Mouse (Mus musculus) hindbrain, embryonic 13.5 days (tissue): Measurements from ENCODE around the gene Manbal. TPM values are rescaled to one million over a fixed set of nuclear protein-coding genes. Genes with fewer than 3 reads are reported as not detected.

ENCODE experiments used
- ATAC-seq: fragments of 200-750 bp; cut with Nextera tagmentation; 2 replicates; pipeline ENCODE4 v1.8.0; 2017; ENCODE audit warnings: moderate TSS enrichment; ENCODE audit not compliant: low FRiP score
- H3K27ac ChIP-seq: fragments of 300-500 bp; sonication (generic); 2 replicates; pipeline ENCODE4 v1.5.1; 2015; ENCODE audit warnings: inconsistent platforms, mild to moderate bottlenecking, moderate library complexity
- H3K27me3 ChIP-seq: fragments of 300-500 bp; sonication (generic); 2 replicates; pipeline ENCODE4 v1.6.1; 2015; ENCODE audit warnings: mild to moderate bottlenecking, inconsistent platforms
- H3K36me3 ChIP-seq: fragments of 300-500 bp; sonication (generic); 2 replicates; pipeline ENCODE4 v1.6.1; 2015; ENCODE audit warnings: mild to moderate bottlenecking, inconsistent platforms
- H3K4me1 ChIP-seq: fragments of 300-500 bp; sonication (generic); replicated peaks from 2 replicates; pipeline ENCODE4 v1.6.1; 2015; ENCODE audit warnings: inconsistent platforms
- H3K4me2 ChIP-seq: fragments of 300-500 bp; sonication (generic); 2 replicates; pipeline ENCODE4 v1.6.1; 2015; ENCODE audit warnings: inconsistent platforms, mild to moderate bottlenecking, moderate library complexity
- H3K4me3 ChIP-seq: fragments of 300-500 bp; sonication (generic); 2 replicates; pipeline ENCODE4 v1.5.1; 2015; ENCODE audit warnings: mild to moderate bottlenecking, inconsistent platforms
- H3K9ac ChIP-seq: fragments of 300-500 bp; sonication (generic); 2 replicates; pipeline ENCODE4 v1.6.1; 2015; ENCODE audit warnings: mild to moderate bottlenecking, inconsistent platforms
- H3K9me3 ChIP-seq: fragments of 300-500 bp; sonication (generic); 2 replicates; pipeline ENCODE4 v1.6.1; 2016; ENCODE audit warnings: inconsistent platforms
- WGBS: fragments of 180-500 bp; shearing (Covaris S2); methylation state at CpG from one replicate; pipeline ENCODE4 v1.1.7; 2015; 5-methylcytosine and 5-hydroxymethylcytosine counted together
- polyA plus RNA-seq: library from polyadenylated mRNA; unstranded; fragments of >200 nt; fragmentation: Nextera tagmentation; extraction: Ambion mirVana; gene quantifications from 2 replicates; pipeline ENCODE4 v1.2.1, GENCODE M21; 2015

Gene Manbal
- polyA plus RNA-seq, 1 experiment from 2014 or later, result 91.7 TPM

- H3K4me2 ChIP-seq, result no peak overlapping the region
- H3K9me3 ChIP-seq, result no peaks in the 10 kb centered on the region
- ATAC-seq, result no peak
- WGBS, result over 99% methylated on average over 4 of the region's 4 CpGs
- no peak overlapping the region for H3K4me3 ChIP-seq
- peaks cover 37% of the 10 kb centered on the region for H3K36me3 ChIP-seq
- H3K9ac ChIP-seq, result no peak overlapping the region
- peaks cover 14% of the 10 kb centered on the region for H3K4me1 ChIP-seq
- no peak overlapping the region for H3K27ac ChIP-seq
- no peaks in the 10 kb centered on the region for H3K27me3 ChIP-seq
Observed at GRCm38 (mm10) chr2:157398539-157398938, 31.1 kb downstream of the Manbal start.

- H3K27me3 ChIP-seq, result no peaks in the 10 kb centered on the region
- peaks cover 14% of the 10 kb centered on the region for H3K4me1 ChIP-seq
- no peaks in the 10 kb centered on the region for H3K9me3 ChIP-seq
- no peak for ATAC-seq
- 88% methylated on average over 10 of the region's 10 CpGs for WGBS
- H3K4me3 ChIP-seq, result no peak overlapping the region
- no peak overlapping the region for H3K9ac ChIP-seq
- H3K27ac ChIP-seq, result no peak overlapping the region
- no peak overlapping the region for H3K4me2 ChIP-seq
- peaks cover 35% of the 10 kb centered on the region for H3K36me3 ChIP-seq
Observed at GRCm38 (mm10) chr2:157399797-157400196, 32.4 kb downstream of the Manbal start.

- 96% methylated on average over 6 of the region's 6 CpGs for WGBS
- H3K9ac ChIP-seq, result no peak overlapping the region
- H3K4me3 ChIP-seq, result no peak overlapping the region
- no peak overlapping the region for H3K27ac ChIP-seq
- H3K9me3 ChIP-seq, result no peaks in the 10 kb centered on the region
- no peak for ATAC-seq
- no peak overlapping the region for H3K4me2 ChIP-seq
- no peaks in the 10 kb centered on the region for H3K27me3 ChIP-seq
- peaks cover 32% of the 10 kb centered on the region for H3K36me3 ChIP-seq
- H3K4me1 ChIP-seq, result peaks cover 8% of the 10 kb centered on the region
Observed at GRCm38 (mm10) chr2:157400491-157400890, 33.1 kb downstream of the Manbal start.

GRCm38 (mm10) chr2:157401261-157401660 lies 33.9 kb downstream of the Manbal start:
- ATAC-seq, result no peak
- Histone ChIP-seq H3K4me3 (no peak overlapping the region), H3K4me2 (no peak overlapping the region), H3K4me1 (0 out of 2 replicates have a peak, but pooled peaks cover under 1% of the 10 kb centered on the region), H3K36me3 (peaks cover 24% of the 10 kb centered on the region), H3K27me3 (no peaks in the 10 kb centered on the region), H3K9me3 (no peaks in the 10 kb centered on the region), H3K9ac (no peak overlapping the region), H3K27ac (no peak overlapping the region)
- 92% methylated on average over 2 of the region's 2 CpGs for WGBS

- Histone ChIP-seq H3K27ac (no peak overlapping the region), H3K4me3 (no peak overlapping the region), H3K9me3 (no peaks in the 10 kb centered on the region), H3K36me3 (no peaks in the 10 kb centered on the region), H3K9ac (no peak overlapping the region), H3K4me1 (peaks cover 15% of the 10 kb centered on the region), H3K4me2 (no peak overlapping the region), H3K27me3 (no peaks in the 10 kb centered on the region)
- 88% methylated on average over 7 of the region's 7 CpGs for WGBS
- ATAC-seq, result no peak
Observed at GRCm38 (mm10) chr2:157407596-157407995, 40.2 kb downstream of the Manbal start.

GRCm38 (mm10) chr2:157409793-157410533 lies 42.6 kb downstream of the Manbal start:
- H3K4me3 ChIP-seq, result no peak overlapping the region
- no peak overlapping the region for H3K9ac ChIP-seq
- H3K4me1 ChIP-seq, result peaks cover 15% of the 10 kb centered on the region
- no peak overlapping the region for H3K4me2 ChIP-seq
- H3K27ac ChIP-seq, result no peak overlapping the region; the same call in 1 of the 2 replicates
- no peaks in the 10 kb centered on the region for H3K36me3 ChIP-seq
- WGBS, result 64% methylated on average over 12 of the region's 12 CpGs
- H3K9me3 ChIP-seq, result no peaks in the 10 kb centered on the region
- H3K27me3 ChIP-seq, result no peaks in the 10 kb centered on the region
- ATAC-seq, result no peak

GRCm38 (mm10) chr2:157411151-157411693 lies 43.8 kb downstream of the Manbal start:
- no peaks in the 10 kb centered on the region for H3K27me3 ChIP-seq
- ATAC-seq, result no peak
- no peak overlapping the region for H3K9ac ChIP-seq
- no peak overlapping the region for H3K27ac ChIP-seq
- H3K4me1 ChIP-seq, result peaks cover 15% of the 10 kb centered on the region
- 89% methylated on average over 6 of the region's 6 CpGs for WGBS
- H3K9me3 ChIP-seq, result no peaks in the 10 kb centered on the region
- H3K36me3 ChIP-seq, result no peaks in the 10 kb centered on the region
- H3K4me2 ChIP-seq, result no peak overlapping the region
- H3K4me3 ChIP-seq, result no peak overlapping the region

GRCm38 (mm10) chr2:157412497-157412896 lies 45.1 kb downstream of the Manbal start:
- H3K4me3 ChIP-seq, result no peak overlapping the region
- H3K4me1 ChIP-seq, result peaks cover 22% of the 10 kb centered on the region
- no peaks in the 10 kb centered on the region for H3K27me3 ChIP-seq
- H3K4me2 ChIP-seq, result no peak overlapping the region
- ATAC-seq, result no peak
- H3K36me3 ChIP-seq, result no peaks in the 10 kb centered on the region
- WGBS, result 79% methylated on average over 7 of the region's 7 CpGs
- H3K9ac ChIP-seq, result no peak overlapping the region
- no peaks in the 10 kb centered on the region for H3K9me3 ChIP-seq
- no peak overlapping the region for H3K27ac ChIP-seq

GRCm38 (mm10) chr2:157417229-157417628 lies 49.8 kb downstream of the Manbal start:
- no peak for ATAC-seq
- Histone ChIP-seq H3K9ac (no peak overlapping the region), H3K4me3 (no peak overlapping the region), H3K27ac (peak overlapping the region; percentile 23; the same call in 1 of the 2 replicates), H3K4me2 (no peak overlapping the region), H3K36me3 (no peaks in the 10 kb centered on the region), H3K9me3 (no peaks in the 10 kb centered on the region), H3K4me1 (peaks cover 18% of the 10 kb centered on the region), H3K27me3 (no peaks in the 10 kb centered on the region)
- WGBS, result 67% methylated on average over 6 of the region's 6 CpGs

- H3K4me3 ChIP-seq, result no peak within 1 kb of the TSS
- WGBS, result 24% methylated on average over 13 of the region's 13 CpGs
- H3K27me3 ChIP-seq, result no peaks in the 10 kb centered on the region
- no peaks in the 10 kb centered on the region for H3K9me3 ChIP-seq
- no peak within 1 kb of the TSS; the same call in 1 of the 2 replicates for H3K9ac ChIP-seq
- no peak for ATAC-seq
- H3K4me1 ChIP-seq, result peaks cover 28% of the 10 kb centered on the region
- 0 out of 2 replicates have a peak within 1 kb of the TSS, but pooled peaks have one; percentile 17 for H3K4me2 ChIP-seq
- H3K36me3 ChIP-seq, result no peaks in the 10 kb centered on the region
- peak within 1 kb of the TSS; percentile 48; the same call in 1 of the 2 replicates for H3K27ac ChIP-seq
Observed at GRCm38 (mm10) chr2:157418206-157418605, 50.8 kb downstream of the Manbal start, which contains the start of gene Src. Src (plus strand) TSS chr2:157418444.

- Histone ChIP-seq H3K4me1 (peaks cover 33% of the 10 kb centered on the region), H3K9me3 (no peaks in the 10 kb centered on the region), H3K4me2 (0 out of 2 replicates have a peak overlapping the region, but pooled peaks have one; percentile 17), H3K4me3 (no peak overlapping the region), H3K9ac (no peak overlapping the region), H3K27ac (0 out of 2 replicates have a peak overlapping the region, but pooled peaks have one; percentile 48), H3K27me3 (no peaks in the 10 kb centered on the region), H3K36me3 (no peaks in the 10 kb centered on the region)
- WGBS, result 5% methylated on average over 7 of the region's 7 CpGs
- ATAC-seq, result no peak
Observed at GRCm38 (mm10) chr2:157418609-157419071, 51.2 kb downstream of the Manbal start.

GRCm38 (mm10) chr2:157419506-157419905 lies 52.1 kb downstream of the Manbal start:
- H3K4me3 ChIP-seq, result no peak overlapping the region
- H3K27ac ChIP-seq, result no peak overlapping the region
- no peaks in the 10 kb centered on the region for H3K27me3 ChIP-seq
- H3K36me3 ChIP-seq, result no peaks in the 10 kb centered on the region
- H3K4me2 ChIP-seq, result no peak overlapping the region
- no peak for ATAC-seq
- H3K9me3 ChIP-seq, result no peaks in the 10 kb centered on the region
- H3K9ac ChIP-seq, result no peak overlapping the region
- peaks cover 35% of the 10 kb centered on the region for H3K4me1 ChIP-seq
